Mouse (Mus musculus): ENCODE measurements around the gene Lrriq3. TPM values are rescaled to one million over a fixed set of nuclear protein-coding genes. Genes with fewer than 3 reads are reported as not detected.

The Lrriq3 gene
- polyA plus RNA-seq, 1 experiment: 0.28 TPM

DNA sequence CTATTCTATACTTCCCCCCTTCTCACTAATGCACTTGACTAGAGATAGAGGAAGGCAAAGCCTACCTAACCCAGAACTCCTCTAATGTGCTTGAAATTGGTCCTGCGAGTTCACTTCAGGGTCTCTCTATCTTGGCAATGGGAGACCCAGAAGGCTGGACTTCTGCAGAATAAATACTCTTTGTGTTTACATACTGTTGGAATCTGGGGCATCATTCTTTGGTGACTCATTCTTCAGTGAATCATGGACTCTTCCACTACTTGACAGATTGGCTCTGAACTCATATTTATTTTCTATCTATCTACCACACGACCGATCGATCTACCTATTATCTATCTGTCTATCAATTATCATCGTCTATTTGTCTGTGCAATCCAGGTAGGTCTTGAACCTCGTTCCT, 1.2 kb upstream of the Lrriq3 start:
- Histone ChIP-seq H3ac (ENCODE audit: control insufficient read depth, insufficient read length) (peak overlapping the region; percentile 34), H3K79me2 (ENCODE audit: control insufficient read depth, insufficient read depth) (peaks cover 14% of the 10 kb centered on the region), H3K4me2 (ENCODE audit: low read depth) (peak overlapping the region; percentile 81), H3K4me3 (peak overlapping the region; percentile 66), H3K27me3 (ENCODE audit: control insufficient read depth, insufficient read depth, insufficient read length) (no peaks in the 10 kb centered on the region), H3K36me3 (ENCODE audit: control insufficient read depth, insufficient read depth) (peaks cover 28% of the 10 kb centered on the region)
- no peak for TF ChIP-seq POLR2A (IDR thresholded peaks at IDR 0.05; ENCODE audit: insufficient read length, low read depth)
- no peak for TF ChIP-seq MYOG (IDR thresholded peaks at IDR 0.05; ENCODE audit: control insufficient read depth in 1 of 3, insufficient read depth in 1 of 3, insufficient read length in 2 of 3, low read depth in 2 of 3)

GRCm38 (mm10) chr3:155099266-155099665, 6.0 kb downstream of the Lrriq3 start:
- Histone ChIP-seq H3K27me3 (ENCODE audit: control insufficient read depth, insufficient read depth, insufficient read length) (no peaks in the 10 kb centered on the region), H3ac (ENCODE audit: control insufficient read depth, insufficient read length) (no peak overlapping the region), H3K79me2 (ENCODE audit: control insufficient read depth, insufficient read depth) (no peaks in the 10 kb centered on the region), H3K4me2 (ENCODE audit: low read depth) (no peak overlapping the region), H3K4me3 (no peak overlapping the region), H3K36me3 (ENCODE audit: control insufficient read depth, insufficient read depth) (no peaks in the 10 kb centered on the region)
- TF ChIP-seq REST (IDR thresholded peaks at IDR 0.05; ENCODE audit: insufficient read depth, insufficient read length) (no peak), USF1 (IDR thresholded peaks at IDR 0.05; ENCODE audit: low read depth) (no peak), MYOG (IDR thresholded peaks at IDR 0.05; ENCODE audit: control insufficient read depth in 1 of 3, insufficient read depth in 1 of 3, insufficient read length in 2 of 3, low read depth in 2 of 3) (no peak), TCF12 (IDR thresholded peaks at IDR 0.05; ENCODE audit: insufficient read depth, poor library complexity, severe bottlenecking) (no peak)

DNA sequence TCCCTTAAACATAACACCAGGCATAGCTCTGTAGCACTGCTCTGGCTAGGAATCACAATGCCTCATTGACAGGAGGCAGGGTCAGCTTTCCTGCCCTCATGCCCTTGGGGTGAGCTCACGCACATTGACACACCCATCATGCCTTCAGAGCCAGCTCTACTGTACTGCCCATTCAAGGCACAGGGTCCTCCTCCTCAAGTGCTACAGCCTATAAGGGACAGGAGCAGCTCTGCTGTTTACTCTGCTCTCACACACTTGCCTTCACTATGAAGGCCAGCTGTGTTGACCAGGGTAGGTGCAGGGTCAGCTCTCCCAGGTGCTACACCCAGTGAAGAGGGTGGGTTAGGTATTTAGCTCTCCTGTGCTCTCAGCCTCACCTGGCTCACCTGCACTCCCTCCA, 12.7 kb downstream of the Lrriq3 start:
- H3K4me3 ChIP-seq: no peak overlapping the region
- no peaks in the 10 kb centered on the region for H3K36me3 ChIP-seq (ENCODE audit: control insufficient read depth, insufficient read depth)
- TF ChIP-seq POLR2AphosphoS2 (IDR thresholded peaks at IDR 0.05; ENCODE audit: insufficient read length, low read depth): no peak
- no peak for TF ChIP-seq MYOD1 (IDR thresholded peaks at IDR 0.05; ENCODE audit: control insufficient read depth in 1 of 3, insufficient read length in 2 of 3, low read depth in 2 of 3)
- TF ChIP-seq USF1 (IDR thresholded peaks at IDR 0.05; ENCODE audit: low read depth): no peak
- TF ChIP-seq TCF3 (IDR thresholded peaks at IDR 0.05; ENCODE audit: insufficient read length, low read depth): no peak
- no peak overlapping the region for H3K4me2 ChIP-seq (ENCODE audit: low read depth)
- H3K27me3 ChIP-seq (ENCODE audit: control insufficient read depth, insufficient read depth, insufficient read length): no peaks in the 10 kb centered on the region
- H3ac ChIP-seq (ENCODE audit: control insufficient read depth, insufficient read length): no peak overlapping the region
- H3K79me2 ChIP-seq (ENCODE audit: control insufficient read depth, insufficient read depth): no peaks in the 10 kb centered on the region

- H3K36me3 ChIP-seq (ENCODE audit: control insufficient read depth, insufficient read depth): no peaks in the 10 kb centered on the region
- no peaks in the 10 kb centered on the region for H3K27me3 ChIP-seq (ENCODE audit: control insufficient read depth, insufficient read depth, insufficient read length)
- no peak overlapping the region for H3K4me3 ChIP-seq
- H3K4me2 ChIP-seq (ENCODE audit: low read depth): no peak overlapping the region
- TF ChIP-seq POLR2A (IDR thresholded peaks at IDR 0.05; ENCODE audit: insufficient read length, low read depth) (no peak), TCF3 (IDR thresholded peaks at IDR 0.05; ENCODE audit: insufficient read length, low read depth) (no peak), TCF12 (IDR thresholded peaks at IDR 0.05; ENCODE audit: insufficient read depth, poor library complexity, severe bottlenecking) (no peak), MYOG (IDR thresholded peaks at IDR 0.05; ENCODE audit: control insufficient read depth in 1 of 3, insufficient read depth in 1 of 3, insufficient read length in 2 of 3, low read depth in 2 of 3) (no peak), E2F4 (IDR thresholded peaks at IDR 0.05; ENCODE audit: insufficient read depth) (no peak), REST (IDR thresholded peaks at IDR 0.05; ENCODE audit: insufficient read depth, insufficient read length) (no peak), CEBPB (IDR thresholded peaks at IDR 0.05; ENCODE audit: insufficient read depth, poor library complexity, severe bottlenecking) (no peak), USF1 (IDR thresholded peaks at IDR 0.05; ENCODE audit: low read depth) (no peak), SRF (IDR thresholded peaks at IDR 0.05; ENCODE audit: control insufficient read depth, insufficient read length, low read depth) (no peak), MAX (IDR thresholded peaks at IDR 0.05; ENCODE audit: low read depth) (no peak), POLR2AphosphoS2 (IDR thresholded peaks at IDR 0.05; ENCODE audit: insufficient read length, low read depth) (no peak), MYOD1 (IDR thresholded peaks at IDR 0.05; ENCODE audit: control insufficient read depth in 1 of 3, insufficient read length in 2 of 3, low read depth in 2 of 3) (no peak)
- H3K79me2 ChIP-seq (ENCODE audit: control insufficient read depth, insufficient read depth): no peaks in the 10 kb centered on the region
- no peak overlapping the region for H3ac ChIP-seq (ENCODE audit: control insufficient read depth, insufficient read length)
Observed at GRCm38 (mm10) chr3:155137737-155138136, 44.5 kb downstream of the Lrriq3 start.

- Histone ChIP-seq H3K4me2 (ENCODE audit: low read depth) (no peak overlapping the region), H3K27me3 (ENCODE audit: control insufficient read depth, insufficient read depth, insufficient read length) (no peaks in the 10 kb centered on the region), H3K4me3 (no peak overlapping the region), H3K36me3 (ENCODE audit: control insufficient read depth, insufficient read depth) (no peaks in the 10 kb centered on the region), H3K79me2 (ENCODE audit: control insufficient read depth, insufficient read depth) (no peaks in the 10 kb centered on the region), H3ac (ENCODE audit: control insufficient read depth, insufficient read length) (no peak overlapping the region)
- no peak for TF ChIP-seq MAX (IDR thresholded peaks at IDR 0.05; ENCODE audit: low read depth)
- TF ChIP-seq POLR2AphosphoS2 (IDR thresholded peaks at IDR 0.05; ENCODE audit: insufficient read length, low read depth): no peak
- no peak for TF ChIP-seq SRF (IDR thresholded peaks at IDR 0.05; ENCODE audit: control insufficient read depth, insufficient read length, low read depth)
- no peak for TF ChIP-seq POLR2A (IDR thresholded peaks at IDR 0.05; ENCODE audit: insufficient read length, low read depth)
- TF ChIP-seq TCF12 (IDR thresholded peaks at IDR 0.05; ENCODE audit: insufficient read depth, poor library complexity, severe bottlenecking): no peak
- TF ChIP-seq E2F4 (IDR thresholded peaks at IDR 0.05; ENCODE audit: insufficient read depth): no peak
- TF ChIP-seq CEBPB (IDR thresholded peaks at IDR 0.05; ENCODE audit: insufficient read depth, poor library complexity, severe bottlenecking): no peak
- TF ChIP-seq TCF3 (IDR thresholded peaks at IDR 0.05; ENCODE audit: insufficient read length, low read depth): no peak
- no peak for TF ChIP-seq REST (IDR thresholded peaks at IDR 0.05; ENCODE audit: insufficient read depth, insufficient read length)
- no peak for TF ChIP-seq MYOD1 (IDR thresholded peaks at IDR 0.05; ENCODE audit: control insufficient read depth in 1 of 3, insufficient read length in 2 of 3, low read depth in 2 of 3)
- TF ChIP-seq USF1 (IDR thresholded peaks at IDR 0.05; ENCODE audit: low read depth): no peak
- no peak for TF ChIP-seq MYOG (IDR thresholded peaks at IDR 0.05; ENCODE audit: control insufficient read depth in 1 of 3, insufficient read depth in 1 of 3, insufficient read length in 2 of 3, low read depth in 2 of 3)
Observed at GRCm38 (mm10) chr3:155141047-155141446, 47.8 kb downstream of the Lrriq3 start.

All from myocyte (in vitro differentiated cells).